Mouse (Mus musculus) adrenal gland, postnatal 4 days (tissue): Measurements from ENCODE around the gene Rab3il1. TPM values are rescaled to one million over a fixed set of nuclear protein-coding genes. Genes with fewer than 3 reads are reported as not detected.

Source experiments
- DNase-seq, 2 experiments: peaks; one replicate each; pipeline ENCODE4 v3.0.0; 2021 to 2022; ENCODE audit warnings: low spot score in 2 of 2, mixed read lengths in 2 of 2
- total RNA-seq, 2 experiments: library from RNA; stranded (reverse); gene quantifications; 2 replicates each; pipeline ENCODE4 v1.2.3; 2021

Rab3il1 gene
- total RNA-seq, 2 experiments from 2014 or later = 21.8 to 23.9 TPM

DNA sequence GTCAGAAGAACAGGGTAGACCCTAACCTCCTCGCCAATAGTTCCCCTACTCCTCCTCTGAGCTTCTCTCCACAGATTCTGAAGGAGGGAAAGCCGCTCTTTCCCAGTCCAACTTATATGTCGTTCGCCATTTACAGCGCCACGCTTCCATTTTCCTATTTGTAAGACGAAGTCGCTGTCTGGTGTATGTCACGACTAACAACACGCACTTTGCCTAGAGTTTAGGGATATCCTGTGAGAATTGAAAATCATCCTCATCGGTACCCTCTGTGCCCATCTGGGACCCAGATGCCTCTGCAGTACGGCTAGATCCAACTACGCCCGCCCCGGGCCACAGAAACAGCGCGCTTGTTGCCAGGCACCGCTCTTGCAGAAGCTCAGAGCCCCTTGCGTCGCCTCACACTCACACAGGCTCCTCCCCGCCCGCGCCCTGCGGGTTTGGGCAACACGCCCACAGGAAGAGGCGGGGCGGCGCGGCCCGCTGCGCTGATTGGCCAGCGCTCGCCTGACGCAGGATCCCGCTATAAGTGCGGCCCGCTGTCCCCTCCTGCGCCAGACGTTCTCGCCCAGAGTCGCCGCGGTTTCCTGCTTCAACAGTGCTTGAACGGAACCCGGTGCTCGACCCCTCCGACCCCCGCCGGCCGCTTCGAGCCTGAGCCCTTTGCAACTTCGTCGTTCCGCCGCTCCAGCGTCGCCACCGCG is 19.2 kb upstream of the Rab3il1 start:
- DNase-seq = peak; percentile 89 to 91

DNA sequence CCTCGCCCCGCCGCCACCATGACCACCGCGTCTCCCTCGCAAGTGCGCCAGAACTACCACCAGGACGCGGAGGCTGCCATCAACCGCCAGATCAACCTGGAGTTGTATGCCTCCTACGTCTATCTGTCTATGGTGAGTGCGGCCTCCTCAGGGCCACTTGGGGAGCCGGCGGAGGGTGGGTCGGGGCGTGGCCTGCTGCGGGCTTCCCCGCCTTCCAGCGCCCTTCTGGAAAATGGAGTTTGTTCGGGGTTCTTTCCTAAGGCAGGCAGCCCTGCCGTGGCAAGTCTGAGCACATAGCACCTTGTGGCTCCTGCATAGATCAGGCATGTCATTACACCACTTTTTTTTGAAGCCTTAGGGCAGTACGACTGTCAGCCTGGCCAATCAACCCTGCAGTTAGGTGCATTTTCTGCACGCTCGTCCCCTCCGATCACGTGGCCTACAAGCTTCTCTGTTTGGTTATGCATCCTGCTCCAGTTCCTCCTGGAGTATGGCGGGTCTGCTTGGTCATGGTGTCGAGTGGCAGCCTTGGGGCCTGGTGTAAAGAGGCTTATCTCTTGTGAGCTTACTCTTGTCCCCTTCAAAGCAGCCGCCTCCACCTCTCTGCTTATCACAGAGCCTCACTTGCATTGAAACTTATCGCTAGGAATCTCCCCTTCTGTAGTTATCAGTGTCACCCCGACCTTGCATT is 18.5 kb upstream of the Rab3il1 start:
- peak in 1 of 2 experiments; percentile 29 for DNase-seq

DNA sequence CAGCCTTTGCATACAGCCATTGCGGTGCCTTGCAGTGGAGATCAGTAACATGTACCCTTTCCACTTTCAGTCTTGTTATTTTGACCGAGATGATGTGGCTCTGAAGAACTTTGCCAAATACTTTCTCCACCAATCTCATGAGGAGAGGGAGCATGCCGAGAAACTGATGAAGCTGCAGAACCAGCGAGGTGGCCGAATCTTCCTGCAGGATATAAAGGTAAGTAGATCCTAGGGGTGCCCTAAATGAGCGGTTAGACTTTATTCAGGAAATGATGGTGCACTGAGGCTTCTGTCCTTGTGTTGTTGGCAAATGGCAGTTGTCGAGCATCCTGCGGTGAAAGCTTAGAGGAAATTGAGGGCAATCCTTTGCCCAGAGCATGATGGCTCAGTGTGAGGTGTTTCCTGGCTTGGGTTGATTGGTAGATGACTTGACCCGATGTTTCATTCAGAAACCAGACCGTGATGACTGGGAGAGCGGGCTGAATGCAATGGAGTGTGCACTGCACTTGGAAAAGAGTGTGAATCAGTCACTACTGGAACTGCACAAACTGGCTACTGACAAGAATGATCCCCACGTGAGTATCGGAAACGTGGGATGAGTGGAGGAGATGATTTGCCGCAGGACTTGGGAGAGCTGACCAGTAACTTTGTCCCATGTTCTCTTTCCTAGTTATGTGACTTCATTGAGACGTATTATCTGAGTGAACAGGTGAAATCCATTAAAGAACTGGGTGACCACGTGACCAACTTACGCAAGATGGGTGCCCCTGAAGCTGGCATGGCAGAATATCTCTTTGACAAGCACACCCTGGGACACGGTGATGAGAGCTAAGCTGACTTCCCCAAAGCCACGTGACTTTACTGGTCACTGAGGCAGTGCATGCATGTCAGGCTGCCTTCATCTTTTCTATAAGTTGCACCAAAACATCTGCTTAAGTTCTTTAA is 17.1 kb upstream of the Rab3il1 start:
- DNase-seq = no peak

DNA sequence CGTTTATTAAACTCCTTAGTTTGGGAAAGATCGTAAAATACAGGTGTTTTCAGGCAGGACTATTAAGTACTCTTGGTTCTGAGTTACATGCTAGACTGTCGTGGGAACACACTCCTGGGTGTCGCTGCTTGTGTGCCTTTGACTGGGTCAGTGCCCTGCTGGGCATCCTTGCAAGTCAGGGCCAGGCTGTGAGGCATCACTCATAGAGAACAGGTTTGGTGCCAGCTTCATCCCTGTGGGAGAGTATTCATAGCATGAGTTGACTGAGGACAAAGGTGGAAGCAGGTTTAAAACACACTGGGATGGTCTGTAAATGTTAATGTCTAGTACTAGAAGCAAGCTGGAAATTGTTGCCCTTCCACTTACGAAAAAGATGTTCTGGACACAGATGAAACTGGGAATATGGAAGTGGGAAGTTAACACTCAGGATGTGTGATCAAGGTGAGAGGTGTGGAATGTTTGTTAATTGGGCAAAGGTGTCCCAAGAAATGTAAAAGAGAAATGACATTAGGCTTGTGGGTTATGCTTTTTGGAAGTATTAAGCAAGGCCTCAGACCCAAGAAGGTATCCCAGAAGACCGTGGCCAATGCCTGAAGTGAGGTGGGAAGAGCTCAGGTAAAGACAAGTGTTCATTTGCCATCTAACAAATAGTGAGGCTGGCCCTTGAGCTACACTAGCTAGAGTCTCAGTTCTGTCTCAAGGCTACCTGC is 16.1 kb upstream of the Rab3il1 start:
- DNase-seq = no peak

DNA sequence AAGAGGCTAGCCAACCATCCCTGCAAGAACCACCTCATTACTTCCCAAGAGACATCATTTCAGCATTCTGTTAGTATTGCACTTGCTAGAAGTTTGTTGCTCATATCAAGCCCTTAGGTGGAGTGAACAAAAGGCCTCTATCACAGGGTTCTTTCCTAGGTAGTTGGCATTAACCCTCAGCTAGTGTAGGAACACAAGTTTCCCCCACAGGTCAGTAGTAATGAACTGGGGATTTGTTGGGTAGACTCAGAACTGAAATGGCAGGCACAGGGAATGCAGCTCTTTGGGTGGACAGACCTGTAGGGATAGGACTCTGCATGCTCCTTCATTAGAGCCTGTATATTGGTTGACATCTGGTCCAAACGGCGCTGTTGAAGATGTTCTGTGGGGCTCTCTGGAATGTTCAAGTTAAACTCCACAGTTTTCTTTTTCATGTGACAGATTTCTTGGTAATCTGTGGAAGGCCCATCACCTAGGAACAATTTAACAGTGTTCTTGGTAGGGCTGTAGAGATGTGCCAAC is 15.5 kb upstream of the Rab3il1 start:
- DNase-seq = no peak

DNA sequence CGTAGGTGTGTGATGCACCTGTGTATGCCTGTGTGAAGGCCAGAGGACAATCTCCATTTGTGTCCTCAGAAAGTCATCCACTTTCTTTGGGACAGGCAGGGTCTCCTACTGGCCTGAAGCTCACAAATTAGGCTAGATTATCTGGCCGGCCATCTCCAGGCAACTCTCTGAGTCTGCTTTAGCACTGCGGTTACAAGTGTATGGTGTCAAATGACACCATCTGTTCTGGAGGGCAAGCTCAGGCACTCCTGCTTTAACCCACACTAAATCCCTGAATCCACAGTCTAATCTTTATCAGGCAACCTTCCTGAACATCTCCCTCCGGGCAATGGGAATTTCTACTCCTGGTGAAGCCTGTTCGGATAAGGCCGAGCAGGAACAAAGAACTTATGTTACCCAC is 14.3 kb upstream of the Rab3il1 start:
- DNase-seq = no peak

DNA sequence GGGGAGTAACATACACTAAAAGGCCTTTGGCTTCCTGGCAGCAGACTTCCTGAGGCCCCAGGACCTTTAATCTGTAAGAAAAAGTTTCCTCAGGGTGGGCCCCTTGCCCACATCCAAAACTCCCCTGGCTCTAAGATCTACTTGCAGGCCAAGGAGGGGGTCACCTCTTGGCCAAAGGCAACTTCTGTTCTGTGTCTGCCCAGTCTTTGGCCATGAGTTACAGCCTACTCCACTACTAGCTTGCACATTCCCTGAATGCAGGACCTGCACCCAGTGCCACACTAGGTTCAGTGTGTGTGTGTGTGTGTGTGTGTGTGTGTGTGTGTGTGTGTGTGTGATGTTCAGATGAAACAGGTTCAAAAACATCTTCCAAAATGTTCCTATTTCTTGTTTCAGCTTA is 13.9 kb upstream of the Rab3il1 start:
- DNase-seq = no peak

DNA sequence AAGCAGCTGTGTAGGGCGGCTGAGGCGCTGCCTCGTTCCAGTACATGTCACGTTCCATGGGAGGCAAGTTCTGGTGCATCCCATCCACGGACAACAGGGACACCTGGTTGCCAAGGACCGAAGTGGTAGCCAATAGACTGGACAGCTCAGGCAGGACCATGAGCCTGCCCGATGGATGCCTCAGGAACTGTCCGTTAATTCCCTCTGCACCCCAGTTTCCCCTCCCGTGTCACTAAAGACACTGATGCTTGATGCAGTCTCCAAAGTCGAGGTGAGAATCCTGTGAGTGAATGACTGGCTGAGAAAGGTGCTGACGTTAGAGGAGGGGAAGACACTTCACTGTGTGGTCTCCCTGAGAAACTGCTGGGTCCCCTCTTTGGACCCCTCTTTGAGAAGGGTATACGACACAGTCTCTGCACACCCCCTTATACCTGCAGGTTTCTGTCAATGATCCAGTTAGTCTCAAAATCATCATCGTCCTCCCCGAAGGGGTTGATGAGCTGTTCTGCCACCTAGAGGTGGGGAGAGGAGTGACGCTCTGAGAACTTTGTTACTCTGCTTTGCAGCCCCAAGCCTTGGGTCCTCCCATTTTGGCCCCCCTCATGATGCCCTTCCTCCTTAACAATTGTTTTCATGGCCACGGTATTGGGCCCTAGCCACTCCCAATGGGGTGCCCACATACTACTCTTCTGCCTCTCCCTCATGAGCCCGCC is 12.1 kb upstream of the Rab3il1 start:
- no peak for DNase-seq

DNA sequence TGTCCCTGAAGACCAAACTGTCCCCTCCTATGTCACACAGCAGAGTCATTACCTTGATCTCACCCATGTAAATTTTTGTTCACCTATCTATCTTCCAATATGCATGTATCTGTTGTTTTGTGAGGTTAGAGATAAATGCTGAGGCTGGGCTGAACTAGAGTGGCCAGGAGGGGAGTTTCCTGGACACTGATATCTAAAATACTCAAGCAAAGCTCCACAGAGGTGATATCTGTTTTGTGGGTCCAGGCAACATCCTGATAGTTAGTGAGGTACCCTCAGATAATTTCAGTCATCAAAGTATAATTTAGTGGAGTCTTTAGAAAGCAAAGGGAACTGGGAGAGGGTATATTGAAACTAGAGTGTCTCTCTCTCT is 11.6 kb upstream of the Rab3il1 start:
- DNase-seq = no peak

DNA sequence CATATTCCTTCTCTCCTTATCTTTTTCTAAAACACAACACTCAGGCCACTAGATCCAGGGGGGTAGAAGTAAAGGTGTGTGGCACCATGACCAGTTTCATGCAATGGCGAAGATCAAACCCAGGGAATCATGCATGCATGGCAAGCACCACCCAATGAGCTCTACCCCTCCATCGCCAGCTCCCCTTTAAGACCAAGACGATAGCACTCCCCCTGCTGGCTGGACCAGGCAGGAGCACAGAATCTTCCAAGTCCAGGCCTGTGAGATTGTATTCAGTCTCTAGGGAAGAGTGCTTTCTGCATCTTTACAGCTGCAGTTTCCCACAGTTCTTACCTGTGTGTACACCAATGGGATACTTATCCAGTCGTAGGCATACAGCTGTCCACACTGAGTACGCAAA is 10.2 kb upstream of the Rab3il1 start:
- peak; percentile 56 to 70 for DNase-seq

DNA sequence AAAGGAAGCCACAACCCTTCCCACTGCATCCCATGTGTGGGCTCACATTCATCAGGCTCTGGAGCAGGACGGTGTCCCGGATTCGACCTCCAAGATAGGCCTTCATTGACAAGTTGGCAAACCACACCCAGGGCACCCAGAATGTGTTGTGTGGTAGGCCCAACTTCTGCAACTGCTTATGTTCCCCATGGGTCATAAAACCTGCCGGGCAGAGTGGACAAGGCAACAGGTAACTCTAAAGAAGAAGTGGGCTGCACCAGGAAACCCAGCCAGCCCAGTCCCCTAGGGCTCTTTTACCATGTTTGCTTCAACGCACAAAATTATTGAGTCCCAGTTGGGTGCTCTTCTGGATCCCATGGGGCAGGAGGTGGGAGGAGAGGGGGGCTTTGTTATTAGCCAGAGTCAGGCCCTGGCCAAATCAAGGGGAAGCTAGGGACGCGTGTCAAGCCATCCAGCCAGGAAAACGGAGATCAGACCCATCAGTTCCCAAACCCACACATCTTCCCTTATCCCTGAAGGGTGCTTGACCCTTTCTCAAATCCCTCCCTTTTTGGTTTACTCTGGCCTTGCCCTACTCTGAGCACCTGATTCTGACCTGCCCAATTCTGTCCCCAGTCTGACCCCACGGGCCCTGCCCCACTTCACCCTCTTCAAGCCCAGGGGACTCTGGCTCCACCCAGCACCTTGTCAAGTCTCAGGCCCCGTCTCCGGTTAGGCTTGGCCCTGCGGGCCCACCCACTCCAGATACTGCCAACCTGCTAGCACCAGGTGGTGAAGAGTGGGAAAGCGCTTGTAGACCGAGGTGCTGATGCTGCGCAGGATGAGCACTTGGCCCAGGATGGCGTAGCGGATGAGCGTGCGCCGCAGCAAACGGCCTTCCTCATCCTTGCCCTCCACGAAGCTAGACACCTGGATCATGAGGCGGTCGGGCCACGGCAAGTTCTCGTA is 9.2 kb upstream of the Rab3il1 start:
- no peak for DNase-seq

DNA sequence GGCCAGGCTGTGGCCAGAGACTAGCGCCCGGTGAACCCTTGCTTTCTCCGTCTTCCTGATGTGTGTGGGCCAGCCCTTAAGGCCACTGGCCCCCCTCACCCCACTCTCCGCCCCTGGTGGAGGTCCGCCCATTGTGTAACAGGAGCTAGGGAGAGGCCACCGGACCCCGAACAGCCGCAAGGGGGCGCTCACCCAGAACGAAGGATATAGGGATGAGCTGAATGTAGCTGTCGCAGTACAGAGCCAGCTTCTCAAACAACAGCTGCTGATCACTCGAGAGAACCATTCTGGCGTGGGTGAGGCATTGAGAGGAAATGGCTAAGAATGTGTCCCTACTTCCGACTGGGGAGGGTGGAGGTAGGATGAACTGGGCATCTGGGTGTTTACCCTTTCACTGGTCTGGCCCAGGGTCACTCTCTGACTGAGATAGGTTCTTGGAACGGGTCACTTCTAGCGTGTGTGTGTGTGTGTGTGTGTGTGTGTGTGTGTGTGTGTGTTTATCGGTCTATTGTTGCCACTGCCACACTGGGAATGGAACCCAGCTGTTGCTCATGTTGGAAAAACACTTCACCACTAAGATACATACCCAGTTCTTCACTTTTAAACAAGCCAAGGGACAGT is 8.3 kb upstream of the Rab3il1 start:
- peak; percentile 89 for DNase-seq

DNA sequence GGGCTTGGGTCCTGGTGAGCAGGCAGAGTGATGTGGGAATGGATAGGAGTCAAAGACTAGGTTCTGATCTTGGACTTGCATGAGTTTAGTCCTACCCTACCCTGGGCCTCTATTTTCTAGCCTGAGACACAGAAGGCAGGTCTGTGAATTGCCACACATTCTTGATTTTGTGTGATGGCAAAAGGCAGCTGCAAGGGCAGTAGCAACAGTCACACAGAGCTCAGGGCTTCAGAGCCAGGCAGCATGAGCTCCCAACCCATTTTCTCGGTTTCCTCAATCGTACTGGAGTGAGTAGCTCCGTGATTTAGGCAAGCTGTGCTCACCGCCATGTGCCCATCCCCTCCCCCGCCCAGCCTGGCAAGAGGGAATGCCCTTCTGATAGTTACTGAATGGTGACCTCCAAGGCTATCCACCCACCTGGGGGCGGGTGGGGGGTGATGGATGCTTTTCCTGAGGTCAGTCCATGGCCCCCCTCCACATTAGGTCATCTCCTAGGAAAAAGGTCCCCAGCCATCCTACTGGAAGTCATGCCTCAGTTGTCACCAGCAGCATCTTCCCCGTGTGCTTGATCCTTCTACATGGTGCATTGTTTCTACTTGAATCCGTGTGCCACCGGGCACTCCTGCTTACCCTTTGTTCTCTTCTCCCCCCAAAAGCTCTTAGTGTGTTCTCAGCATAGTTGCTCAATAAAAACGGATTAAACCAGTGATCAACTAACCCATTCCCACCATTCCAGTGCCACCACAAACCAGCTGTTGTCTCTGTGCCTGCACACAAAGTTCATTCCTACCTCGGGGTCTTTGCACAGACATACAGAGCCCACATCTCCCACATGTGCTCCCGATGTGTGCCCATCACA is 4.0 kb upstream of the Rab3il1 start:
- no peak for DNase-seq

DNA sequence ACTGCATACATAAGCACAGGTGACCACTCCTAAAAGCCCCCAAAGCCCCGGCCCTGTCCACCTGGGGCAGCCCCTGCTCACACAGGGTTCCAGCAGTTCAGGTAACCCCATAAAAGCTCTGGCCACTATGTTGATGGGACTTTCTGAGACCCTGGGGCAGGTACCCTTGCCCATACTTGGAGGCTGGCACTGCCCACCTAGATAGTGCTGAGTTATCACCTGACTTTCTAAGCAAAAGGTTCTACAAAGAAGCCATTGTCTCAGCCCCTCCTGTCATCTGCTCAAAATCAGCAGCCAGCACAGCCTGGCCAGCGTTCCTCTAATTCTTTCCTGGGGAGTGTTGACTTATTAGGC is 3.4 kb upstream of the Rab3il1 start:
- no peak for DNase-seq

DNA sequence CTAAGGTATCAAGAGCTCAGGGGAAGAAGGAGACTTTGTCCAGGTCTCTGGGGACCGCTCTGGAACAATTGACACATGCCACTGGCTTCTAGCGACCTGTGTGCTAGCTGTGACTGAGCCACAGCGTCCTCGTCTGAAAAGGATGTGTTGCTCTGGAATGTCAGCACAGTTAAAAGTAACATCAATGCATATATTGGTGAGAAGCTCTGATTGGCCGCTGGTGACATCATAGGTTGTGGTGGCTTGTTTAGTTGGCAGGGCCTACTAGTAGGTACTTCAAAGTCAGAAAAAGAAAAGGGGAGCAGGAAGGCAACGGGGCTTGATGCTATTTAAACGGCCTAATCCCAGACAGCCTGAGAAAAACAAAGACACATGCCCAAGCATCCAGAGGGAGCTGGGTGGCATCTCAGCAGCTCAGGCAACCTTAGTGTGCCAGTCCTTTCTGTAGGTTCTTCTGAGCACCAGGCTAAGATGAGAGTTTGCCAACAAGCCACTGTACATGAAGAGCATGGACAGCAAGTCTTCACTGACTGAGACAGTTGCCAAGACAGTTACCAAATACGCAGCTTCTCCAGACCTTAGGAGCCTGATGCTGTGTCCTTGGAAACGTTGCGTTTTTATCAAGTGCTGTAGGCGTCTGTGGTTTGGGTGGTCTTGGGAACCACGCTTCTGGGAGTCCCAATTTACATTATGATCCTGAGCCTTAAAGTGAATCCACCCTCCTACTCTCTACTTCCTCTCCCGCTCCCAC is 2.6 kb upstream of the Rab3il1 start:
- no peak for DNase-seq

DNA sequence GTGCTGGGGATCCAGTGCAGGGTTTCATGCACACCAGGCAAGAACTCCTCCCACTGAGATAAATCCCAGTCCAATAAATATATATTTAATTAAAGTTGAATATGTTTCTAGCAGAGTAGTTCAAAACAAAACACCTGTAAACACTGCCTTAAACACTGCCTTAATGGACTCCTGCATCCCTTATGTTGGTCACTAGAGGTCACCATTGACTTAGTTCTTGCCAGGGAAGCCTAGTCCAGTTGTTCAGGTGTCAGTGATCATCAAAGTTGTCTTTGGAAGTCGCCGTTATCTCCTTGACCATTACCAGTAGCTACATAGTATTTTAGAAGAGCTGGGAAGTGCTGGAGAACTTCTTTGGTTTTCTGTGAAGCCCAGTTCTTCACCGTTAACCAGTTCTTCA is 1.1 kb upstream of the Rab3il1 start:
- no peak for DNase-seq

DNA sequence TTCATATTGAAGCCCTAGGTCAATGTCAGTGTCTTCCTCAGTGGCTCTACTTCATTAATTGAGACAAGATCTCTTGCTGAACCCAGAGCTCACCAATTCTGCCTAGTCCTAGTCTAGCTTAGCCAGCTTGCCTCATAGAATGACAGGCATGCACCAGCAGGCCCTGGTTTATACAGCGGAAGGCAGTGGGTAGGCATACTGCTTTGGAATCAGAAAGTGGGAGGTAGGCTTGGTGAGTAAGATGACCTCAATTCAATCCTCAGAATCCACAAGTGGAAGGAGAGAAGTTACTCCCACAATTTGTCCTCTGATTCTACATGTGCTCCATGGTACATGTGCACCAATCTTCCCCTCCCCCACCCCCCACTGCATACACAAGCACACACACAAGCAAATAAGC is 2.2 kb downstream of the Rab3il1 start:
- no peak for DNase-seq
